Mouse (Mus musculus) embryo, embryonic 9.5 days (tissue): ENCODE results near the gene Cyct.

Source experiments
- DNase-seq: peaks from one replicate; pipeline ENCODE4 v3.0.0-alpha.2; 2017; ENCODE audit errors: extremely low spot score

The Cyct gene

GRCm38 (mm10) chr2:76360226-76360625 lies at the start of gene Cyct:
Gene Cyct (minus strand): TSS chr2:76360450.
- no peak for DNase-seq

GRCm38 (mm10) chr2:76409986-76410385 lies 49.7 kb upstream of the Cyct start:
- no peak for DNase-seq

GRCm38 (mm10) chr2:76409526-76409925 lies 49.3 kb upstream of the Cyct start:
- no peak for DNase-seq

- peak; percentile 83 for DNase-seq
Observed at GRCm38 (mm10) chr2:76406937-76407441, 46.7 kb upstream of the Cyct start.

- DNase-seq: peak; percentile 76
Observed at GRCm38 (mm10) chr2:76406151-76406936, 46.1 kb upstream of the Cyct start, which contains the start of gene Osbpl6. Gene Osbpl6 (plus strand): TSS chr2:76406508.

GRCm38 (mm10) chr2:76405596-76406150 lies 45.4 kb upstream of the Cyct start:
- DNase-seq: no peak

GRCm38 (mm10) chr2:76400178-76400577 lies 39.9 kb upstream of the Cyct start:
- DNase-seq: no peak

- DNase-seq: no peak
Observed at GRCm38 (mm10) chr2:76386531-76386930, 26.3 kb upstream of the Cyct start.

GRCm38 (mm10) chr2:76378646-76379045 lies 18.4 kb upstream of the Cyct start:
- no peak for DNase-seq

GRCm38 (mm10) chr2:76374544-76375206 lies 14.4 kb upstream of the Cyct start:
- no peak for DNase-seq

GRCm38 (mm10) chr2:76372244-76372643 lies 12.0 kb upstream of the Cyct start:
- DNase-seq: no peak

- no peak for DNase-seq
Observed at GRCm38 (mm10) chr2:76370656-76370922, 10.3 kb upstream of the Cyct start.

- DNase-seq: peak; percentile 86
Observed at GRCm38 (mm10) chr2:76369821-76370655, 9.8 kb upstream of the Cyct start, which contains the start of gene Rbm45. Gene Rbm45 (plus strand): TSS chr2:76369984.

GRCm38 (mm10) chr2:76368861-76369660 lies 8.8 kb upstream of the Cyct start:
- DNase-seq: no peak

GRCm38 (mm10) chr2:76367188-76367922 lies 7.1 kb upstream of the Cyct start:
- DNase-seq: peak; percentile 75

- no peak for DNase-seq
Observed at GRCm38 (mm10) chr2:76365811-76366210, 5.6 kb upstream of the Cyct start.

- DNase-seq: peak; percentile 15
Observed at GRCm38 (mm10) chr2:76362111-76362510, 1.9 kb upstream of the Cyct start.

GRCm38 (mm10) chr2:76347839-76348238 lies 12.4 kb downstream of the Cyct start:
- DNase-seq: no peak

- no peak for DNase-seq
Observed at GRCm38 (mm10) chr2:76342146-76342545, 18.1 kb downstream of the Cyct start.
